Mouse (Mus musculus): Measurements from ENCODE around the gene RPS10-NUDT3. TPM values are rescaled to one million over a fixed set of nuclear protein-coding genes. Genes with fewer than 3 reads are reported as not detected.
A peak's percentile ranks its signal among the peaks of the same experiment; 100 is the strongest.

Gene RPS10-NUDT3
- polyA plus RNA-seq, 1 experiment from 2014 or later: not detected

DNA sequence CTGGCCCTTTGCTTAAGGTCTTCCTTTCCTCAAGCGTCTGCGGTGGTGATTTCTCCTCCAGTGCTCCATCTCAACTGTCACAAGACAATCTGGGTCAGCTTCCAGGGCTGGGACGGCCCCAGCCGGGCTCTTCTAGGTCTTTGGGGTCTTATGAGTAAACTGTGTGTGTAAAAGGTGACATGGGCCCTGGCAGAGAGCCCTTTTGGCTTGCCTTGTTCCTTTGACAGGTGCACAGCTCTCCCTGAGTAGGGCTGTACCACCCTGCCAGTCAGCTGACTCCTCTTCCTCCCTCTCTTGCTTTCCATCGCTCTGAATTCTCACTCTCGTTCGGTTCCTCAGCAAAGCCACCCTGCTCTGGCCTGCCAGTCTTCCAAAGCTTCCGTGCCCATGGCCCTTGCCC is 22.1 kb upstream of the RPS10-NUDT3 start:
- H3K27ac ChIP-seq (ENCODE audit: low read length): no peak overlapping the region
- ATAC-seq (replicated peaks; ENCODE audit: extremely low read depth, insufficient read depth, low FRiP score): no peak
- H3K4me3 ChIP-seq (ENCODE audit: low read length): no peak overlapping the region
- peaks cover 28% of the 10 kb centered on the region for H3K27me3 ChIP-seq (ENCODE audit: control insufficient read depth, insufficient read depth, low read length)
- WGBS: 66% methylated on average over 8 of the region's 8 CpGs
- H3K9ac ChIP-seq (ENCODE audit: low read length): no peak overlapping the region
- H3K4me2 ChIP-seq (ENCODE audit: low read depth, low read length): no peak overlapping the region
- H3K4me1 ChIP-seq (ENCODE audit: control insufficient read depth, insufficient read depth, low read length): peaks cover 10% of the 10 kb centered on the region
- no peaks in the 10 kb centered on the region for H3K36me3 ChIP-seq (ENCODE audit: control insufficient read depth, insufficient read depth)
- H3K9me3 ChIP-seq (replicated peaks; ENCODE audit: control insufficient read depth, low read length): no peaks in the 10 kb centered on the region; the same call in 1 of the 2 replicates

DNA sequence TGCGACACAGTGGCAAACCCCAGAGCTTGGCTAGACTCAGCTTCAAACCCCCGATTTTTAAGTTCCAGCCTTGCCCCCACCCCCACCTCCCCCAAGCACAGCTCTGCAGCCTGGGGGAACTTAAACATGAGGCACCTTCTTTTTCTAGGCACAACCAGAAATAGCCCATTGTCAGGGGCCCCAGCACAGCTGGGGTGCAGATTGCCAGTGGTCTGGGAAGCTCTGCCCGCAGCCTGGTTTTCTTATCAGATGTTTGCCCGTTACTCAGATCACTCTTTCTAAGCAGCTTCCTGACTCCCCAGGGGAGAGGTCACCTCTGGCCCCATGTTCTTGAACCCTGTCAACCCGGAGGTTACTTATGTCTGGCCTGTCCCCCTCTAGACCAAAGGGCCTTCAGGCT is 21.4 kb upstream of the RPS10-NUDT3 start:
- Histone ChIP-seq H3K9ac (ENCODE audit: low read length) (no peak overlapping the region), H3K4me3 (ENCODE audit: low read length) (peak overlapping the region; percentile 59; the same call in 1 of the 2 replicates)

DNA sequence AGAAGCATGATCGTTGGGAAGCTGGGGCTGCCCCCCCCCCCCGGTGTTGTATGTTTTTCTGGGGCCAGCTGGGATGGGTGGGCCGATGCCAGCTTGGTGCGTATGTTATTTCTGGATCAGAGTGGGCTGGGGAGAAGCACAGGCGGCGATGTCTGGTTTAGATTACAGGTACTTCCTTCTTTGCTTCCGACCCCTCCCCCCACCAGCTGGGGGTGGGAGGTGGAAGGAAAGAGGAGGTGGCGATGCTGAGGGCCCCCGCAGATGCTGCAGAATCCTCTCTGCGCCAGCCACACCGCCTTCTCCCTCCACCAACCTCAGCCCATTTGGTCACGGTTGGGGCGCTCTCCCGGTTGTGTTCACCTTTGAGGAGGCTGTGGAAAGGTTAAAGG is 21.0 kb upstream of the RPS10-NUDT3 start:
- ATAC-seq (replicated peaks; ENCODE audit: extremely low read depth, insufficient read depth, low FRiP score): no peak
- no peak overlapping the region for H3K27ac ChIP-seq (ENCODE audit: low read length)

More for the DNA sequence above, 21.4 kb upstream of the RPS10-NUDT3 start:
- H3K36me3 ChIP-seq (ENCODE audit: control insufficient read depth, insufficient read depth): no peaks in the 10 kb centered on the region
- no peak for ATAC-seq (replicated peaks; ENCODE audit: extremely low read depth, insufficient read depth, low FRiP score)
- H3K4me2 ChIP-seq (ENCODE audit: low read depth, low read length): peak overlapping the region; percentile 95; the same call in 1 of the 2 replicates
- no peak overlapping the region for H3K27ac ChIP-seq (ENCODE audit: low read length)
- peaks cover 10% of the 10 kb centered on the region for H3K4me1 ChIP-seq (ENCODE audit: control insufficient read depth, insufficient read depth, low read length)
- peaks cover 28% of the 10 kb centered on the region for H3K27me3 ChIP-seq (ENCODE audit: control insufficient read depth, insufficient read depth, low read length)
- WGBS: 10% methylated on average over 5 of the region's 5 CpGs
- H3K9me3 ChIP-seq (replicated peaks; ENCODE audit: control insufficient read depth, low read length): no peaks in the 10 kb centered on the region; the same call in 1 of the 2 replicates

GRCm38 (mm10) chr17:27655089-27656010 is 20.3 kb upstream of the RPS10-NUDT3 start, which contains the start of gene Pacsin1:
Gene Pacsin1, plus strand, starts transcription at chr17:27655509.
- peaks cover 10% of the 10 kb centered on the region for H3K4me1 ChIP-seq (ENCODE audit: control insufficient read depth, insufficient read depth, low read length)
- H3K36me3 ChIP-seq (ENCODE audit: control insufficient read depth, insufficient read depth): no peaks in the 10 kb centered on the region
- peak within 1 kb of the TSS; percentile 59 for H3K4me3 ChIP-seq (ENCODE audit: low read length)
- peak within 1 kb of the TSS; percentile 95 for H3K4me2 ChIP-seq (ENCODE audit: low read depth, low read length)
- H3K9me3 ChIP-seq (replicated peaks; ENCODE audit: control insufficient read depth, low read length): no peaks in the 10 kb centered on the region; the same call in 1 of the 2 replicates
- 3% methylated on average over 54 of the region's 65 CpGs for WGBS
- H3K27ac ChIP-seq (ENCODE audit: low read length): no peak within 1 kb of the TSS
- 0 out of 2 replicates have a peak, but pooled peaks have one; percentile 35 for ATAC-seq (replicated peaks; ENCODE audit: extremely low read depth, insufficient read depth, low FRiP score)
- H3K27me3 ChIP-seq (ENCODE audit: control insufficient read depth, insufficient read depth, low read length): peaks cover 28% of the 10 kb centered on the region
- H3K9ac ChIP-seq (ENCODE audit: low read length): peak within 1 kb of the TSS; percentile 66

More for the DNA sequence above, 21.0 kb upstream of the RPS10-NUDT3 start:
- Histone ChIP-seq H3K36me3 (ENCODE audit: control insufficient read depth, insufficient read depth) (no peaks in the 10 kb centered on the region), H3K4me2 (ENCODE audit: low read depth, low read length) (peak overlapping the region; percentile 95), H3K27me3 (ENCODE audit: control insufficient read depth, insufficient read depth, low read length) (peaks cover 28% of the 10 kb centered on the region), H3K4me1 (ENCODE audit: control insufficient read depth, insufficient read depth, low read length) (peaks cover 10% of the 10 kb centered on the region), H3K9ac (ENCODE audit: low read length) (no peak overlapping the region), H3K4me3 (ENCODE audit: low read length) (peak overlapping the region; percentile 59), H3K9me3 (replicated peaks; ENCODE audit: control insufficient read depth, low read length) (no peaks in the 10 kb centered on the region; the same call in 1 of the 2 replicates)
- WGBS: 4% methylated on average over 14 of the region's 14 CpGs

DNA sequence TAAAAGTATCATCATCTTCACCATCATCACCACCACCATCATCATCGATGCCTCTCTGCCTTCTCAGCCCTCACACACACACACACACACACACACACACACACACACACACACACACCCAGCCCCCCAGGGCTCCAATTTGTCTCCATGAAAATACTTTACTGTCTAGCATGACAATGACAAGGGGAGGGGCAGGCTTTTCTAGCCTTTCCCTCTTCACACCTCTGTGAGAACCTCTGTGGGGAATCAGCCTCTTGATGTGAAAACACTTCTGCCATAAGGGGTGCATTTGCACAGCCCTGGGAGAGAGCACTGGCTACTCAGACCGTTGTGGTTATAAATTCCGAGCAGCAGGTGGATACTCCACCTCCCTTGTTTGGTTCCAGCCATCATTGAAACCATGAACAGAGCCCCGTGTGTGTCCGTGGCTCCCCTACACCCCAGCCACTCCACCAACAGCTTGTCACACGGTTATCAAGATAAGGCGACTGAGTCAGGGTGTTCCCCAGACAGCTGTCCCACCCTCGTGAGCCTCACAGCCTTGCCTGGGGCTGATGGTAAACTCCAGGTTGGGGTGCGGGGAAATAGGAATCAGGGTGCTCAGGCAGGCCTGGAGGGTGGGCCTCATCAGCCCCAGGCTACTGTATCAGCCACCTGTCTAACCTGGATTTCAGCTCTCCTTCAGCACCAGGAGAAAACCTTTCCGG is 18.4 kb upstream of the RPS10-NUDT3 start:
- Histone ChIP-seq H3K4me3 (ENCODE audit: low read length) (no peak overlapping the region), H3K4me2 (ENCODE audit: low read depth, low read length) (no peak overlapping the region), H3K27me3 (ENCODE audit: control insufficient read depth, insufficient read depth, low read length) (peaks cover 28% of the 10 kb centered on the region), H3K36me3 (ENCODE audit: control insufficient read depth, insufficient read depth) (no peaks in the 10 kb centered on the region), H3K9ac (ENCODE audit: low read length) (no peak overlapping the region), H3K9me3 (replicated peaks; ENCODE audit: control insufficient read depth, low read length) (peaks cover 3% of the 10 kb centered on the region), H3K27ac (ENCODE audit: low read length) (no peak overlapping the region), H3K4me1 (ENCODE audit: control insufficient read depth, insufficient read depth, low read length) (peaks cover 10% of the 10 kb centered on the region)
- WGBS: 48% methylated on average over 10 of the region's 10 CpGs
- ATAC-seq (replicated peaks; ENCODE audit: extremely low read depth, insufficient read depth, low FRiP score): no peak

DNA sequence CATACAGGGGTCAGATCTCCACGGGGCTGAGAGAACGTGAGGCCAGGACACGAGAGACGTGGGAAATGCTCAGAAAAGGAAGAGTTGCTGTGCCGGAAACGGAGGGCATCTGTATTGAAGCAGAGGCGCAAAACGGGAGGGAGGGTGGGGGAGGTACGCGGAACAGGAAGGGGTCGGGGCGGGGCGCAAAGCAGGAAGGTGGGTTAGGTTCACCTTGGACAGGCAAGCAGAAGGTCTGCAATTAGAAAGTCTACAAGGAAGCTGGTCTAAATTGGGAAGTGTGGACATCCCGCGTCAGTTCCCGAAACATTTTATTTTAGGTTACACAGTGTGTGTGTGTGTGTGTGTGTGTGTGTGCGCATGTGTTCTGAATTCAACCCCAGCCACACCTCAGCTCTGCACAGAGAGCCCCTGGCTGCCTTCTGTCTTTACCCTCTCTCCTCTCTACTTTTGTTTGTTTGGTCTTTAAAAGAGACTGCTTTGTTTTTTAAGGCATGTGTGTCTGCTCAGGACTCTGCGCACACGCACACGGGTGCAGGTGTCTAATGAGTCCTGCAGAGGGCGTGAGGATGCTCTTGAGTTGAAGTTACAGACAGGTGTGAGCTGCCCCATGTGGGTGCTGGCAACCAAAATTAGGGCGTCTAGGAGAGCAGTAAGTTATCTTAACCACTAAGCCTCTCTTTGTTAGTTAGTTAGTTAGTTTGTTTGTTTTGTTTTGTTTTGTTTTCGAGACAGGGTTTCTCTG is 17.2 kb upstream of the RPS10-NUDT3 start:
- Histone ChIP-seq H3K4me3 (ENCODE audit: low read length) (no peak overlapping the region), H3K4me1 (ENCODE audit: control insufficient read depth, insufficient read depth, low read length) (peaks cover 10% of the 10 kb centered on the region), H3K4me2 (ENCODE audit: low read depth, low read length) (no peak overlapping the region), H3K9me3 (replicated peaks; ENCODE audit: control insufficient read depth, low read length) (peaks cover 3% of the 10 kb centered on the region), H3K36me3 (ENCODE audit: control insufficient read depth, insufficient read depth) (no peaks in the 10 kb centered on the region), H3K9ac (ENCODE audit: low read length) (no peak overlapping the region), H3K27me3 (ENCODE audit: control insufficient read depth, insufficient read depth, low read length) (peaks cover 28% of the 10 kb centered on the region), H3K27ac (ENCODE audit: low read length) (no peak overlapping the region)
- ATAC-seq (replicated peaks; ENCODE audit: extremely low read depth, insufficient read depth, low FRiP score): no peak
- 70% methylated on average over 23 of the region's 23 CpGs for WGBS

DNA sequence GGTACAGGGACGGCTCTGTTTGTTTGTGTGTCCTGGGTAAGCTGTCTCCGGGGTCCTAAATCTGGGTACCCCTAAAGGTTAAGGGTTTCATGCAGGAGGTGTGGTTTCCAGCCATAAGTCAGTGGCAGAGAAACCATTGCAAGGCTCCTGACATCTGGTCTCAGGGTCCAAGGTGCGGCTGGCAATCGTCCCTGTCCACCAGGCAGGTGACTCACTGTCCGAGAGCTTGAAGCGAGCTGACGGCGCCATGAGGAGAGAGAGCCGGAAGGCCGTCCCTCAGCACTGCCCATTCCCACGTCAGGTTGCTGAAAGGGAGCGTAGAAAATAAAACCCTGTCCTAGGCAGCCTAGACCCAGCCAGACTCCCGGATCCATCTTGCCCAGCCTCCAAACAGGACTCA is 15.6 kb upstream of the RPS10-NUDT3 start:
- no peak overlapping the region for H3K27ac ChIP-seq (ENCODE audit: low read length)
- peaks cover 3% of the 10 kb centered on the region for H3K9me3 ChIP-seq (replicated peaks; ENCODE audit: control insufficient read depth, low read length)
- H3K36me3 ChIP-seq (ENCODE audit: control insufficient read depth, insufficient read depth): no peaks in the 10 kb centered on the region
- no peak for ATAC-seq (replicated peaks; ENCODE audit: extremely low read depth, insufficient read depth, low FRiP score)
- H3K9ac ChIP-seq (ENCODE audit: low read length): no peak overlapping the region
- 69% methylated on average over 13 of the region's 13 CpGs for WGBS
- H3K4me1 ChIP-seq (ENCODE audit: control insufficient read depth, insufficient read depth, low read length): peaks cover 2% of the 10 kb centered on the region
- H3K4me2 ChIP-seq (ENCODE audit: low read depth, low read length): no peak overlapping the region
- H3K4me3 ChIP-seq (ENCODE audit: low read length): no peak overlapping the region
- H3K27me3 ChIP-seq (ENCODE audit: control insufficient read depth, insufficient read depth, low read length): peaks cover 14% of the 10 kb centered on the region

- 11% methylated on average over 12 of the region's 12 CpGs for WGBS
- ATAC-seq (replicated peaks; ENCODE audit: extremely low read depth, insufficient read depth, low FRiP score): no peak
These were observed 15.1 kb upstream of the RPS10-NUDT3 start for GRCm38 (mm10) chr17:27650160-27650559.

More at GRCm38 (mm10) chr17:27650160-27650559, 15.1 kb upstream of the RPS10-NUDT3 start:
- no peaks in the 10 kb centered on the region for H3K4me1 ChIP-seq (ENCODE audit: control insufficient read depth, insufficient read depth, low read length)
- H3K27me3 ChIP-seq (ENCODE audit: control insufficient read depth, insufficient read depth, low read length): peaks cover 10% of the 10 kb centered on the region
- H3K9me3 ChIP-seq (replicated peaks; ENCODE audit: control insufficient read depth, low read length): peaks cover 3% of the 10 kb centered on the region
- no peak overlapping the region for H3K27ac ChIP-seq (ENCODE audit: low read length)
- H3K4me3 ChIP-seq (ENCODE audit: low read length): no peak overlapping the region
- no peak overlapping the region for H3K4me2 ChIP-seq (ENCODE audit: low read depth, low read length)
- no peak overlapping the region for H3K9ac ChIP-seq (ENCODE audit: low read length)
- no peaks in the 10 kb centered on the region for H3K36me3 ChIP-seq (ENCODE audit: control insufficient read depth, insufficient read depth)
